Mouse (Mus musculus): ENCODE results near the gene Mmab.
A peak's percentile ranks its signal among the peaks of the same experiment; 100 is the strongest.

The Mmab gene

GRCm38 (mm10) chr5:114429781-114430180 is 14.1 kb downstream of the Mmab start:
- DNase-seq (ENCODE audit: low read depth, low spot score): no peak

- no peak for DNase-seq (ENCODE audit: low read depth, low spot score)
Measured at GRCm38 (mm10) chr5:114428621-114429020, 15.2 kb downstream of the Mmab start.

GRCm38 (mm10) chr5:114426732-114427131 is 17.1 kb downstream of the Mmab start:
- no peak for DNase-seq (ENCODE audit: low read depth, low spot score)

- no peak for DNase-seq (ENCODE audit: low read depth, low spot score)
Measured at GRCm38 (mm10) chr5:114423961-114424360, 19.9 kb downstream of the Mmab start.

GRCm38 (mm10) chr5:114422591-114422990 is 21.3 kb downstream of the Mmab start:
- no peak for DNase-seq (ENCODE audit: low read depth, low spot score)

- no peak for DNase-seq (ENCODE audit: low read depth, low spot score)
Measured at GRCm38 (mm10) chr5:114421561-114422298, 22.1 kb downstream of the Mmab start.

- peak; percentile 31 for DNase-seq (ENCODE audit: low read depth, low spot score)
Measured at GRCm38 (mm10) chr5:114418541-114418940, 25.3 kb downstream of the Mmab start.

GRCm38 (mm10) chr5:114416855-114417254 is 27.0 kb downstream of the Mmab start:
- DNase-seq (ENCODE audit: low read depth, low spot score): no peak

- DNase-seq (ENCODE audit: low read depth, low spot score): no peak
Measured at GRCm38 (mm10) chr5:114415606-114416005, 28.3 kb downstream of the Mmab start.

GRCm38 (mm10) chr5:114413067-114413735 is 30.7 kb downstream of the Mmab start:
- DNase-seq (ENCODE audit: low read depth, low spot score): no peak

- no peak for DNase-seq (ENCODE audit: low read depth, low spot score)
Measured at GRCm38 (mm10) chr5:114412361-114412998, 31.4 kb downstream of the Mmab start.

- no peak for DNase-seq (ENCODE audit: low read depth, low spot score)
Measured at GRCm38 (mm10) chr5:114410429-114410828, 33.4 kb downstream of the Mmab start.

- no peak for DNase-seq (ENCODE audit: low read depth, low spot score)
Measured at GRCm38 (mm10) chr5:114408846-114409245, 35.0 kb downstream of the Mmab start.

GRCm38 (mm10) chr5:114407810-114408209 is 36.0 kb downstream of the Mmab start:
- DNase-seq (ENCODE audit: low read depth, low spot score): no peak

GRCm38 (mm10) chr5:114407269-114407668 is 36.6 kb downstream of the Mmab start:
- no peak for DNase-seq (ENCODE audit: low read depth, low spot score)

- no peak for DNase-seq (ENCODE audit: low read depth, low spot score)
Measured at GRCm38 (mm10) chr5:114406592-114406991, 37.3 kb downstream of the Mmab start.

GRCm38 (mm10) chr5:114393169-114393568 is 50.7 kb downstream of the Mmab start:
- DNase-seq (ENCODE audit: low read depth, low spot score): no peak

GRCm38 (mm10) chr5:114384448-114384847 is 59.4 kb downstream of the Mmab start:
- DNase-seq (ENCODE audit: low read depth, low spot score): no peak

GRCm38 (mm10) chr5:114383184-114383904 is 60.5 kb downstream of the Mmab start:
- no peak for DNase-seq (ENCODE audit: low read depth, low spot score)
